Mouse (Mus musculus) liver, embryonic 12.5 days (tissue): ENCODE measurements around the gene Cd8a. TPM values are rescaled to one million over a fixed set of nuclear protein-coding genes. Genes with fewer than 3 reads are reported as not detected.

Experiments used
- ATAC-seq: fragments of 200-750 bp; cut with Nextera tagmentation; 2 replicates; pipeline ENCODE4 v1.8.0; 2017; ENCODE audit warnings: moderate number of reproducible peaks, mild to moderate bottlenecking, moderate library complexity
- H3K27ac ChIP-seq: fragments of 300-500 bp; sonication (generic); 2 replicates; pipeline ENCODE4 v1.5.1; 2016; ENCODE audit warnings: mild to moderate bottlenecking
- H3K27me3 ChIP-seq: fragments of 300-500 bp; sonication (generic); replicated peaks from 2 replicates; pipeline ENCODE4 v1.6.1; 2016; ENCODE audit warnings: mild to moderate bottlenecking, moderate library complexity
- H3K36me3 ChIP-seq: fragments of 300-500 bp; sonication (generic); 2 replicates; pipeline ENCODE4 v1.6.1; 2016; ENCODE audit warnings: mild to moderate bottlenecking, moderate library complexity
- H3K4me1 ChIP-seq: fragments of 300-500 bp; sonication (generic); 2 replicates; pipeline ENCODE4 v1.6.1; 2016
- H3K4me2 ChIP-seq: fragments of 300-500 bp; sonication (generic); 2 replicates; pipeline ENCODE4 v1.6.1; 2016; ENCODE audit warnings: mild to moderate bottlenecking, moderate library complexity
- H3K4me3 ChIP-seq: fragments of 300-500 bp; sonication (generic); 2 replicates; pipeline ENCODE4 v1.5.1; 2016; ENCODE audit warnings: mild to moderate bottlenecking, moderate library complexity
- H3K9ac ChIP-seq: fragments of 300-500 bp; sonication (generic); 2 replicates; pipeline ENCODE4 v1.6.1; 2016; ENCODE audit warnings: mild to moderate bottlenecking, moderate library complexity
- H3K9me3 ChIP-seq: fragments of 300-500 bp; sonication (generic); replicated peaks from 2 replicates; pipeline ENCODE4 v1.6.1; 2016; ENCODE audit warnings: mild to moderate bottlenecking, moderate library complexity
- WGBS: fragments of 180-500 bp; shearing (Covaris S2); methylation state at CpG from one replicate; pipeline ENCODE4 v1.1.7; 2016; ENCODE audit not compliant: insufficient replicate concordance; 5-methylcytosine and 5-hydroxymethylcytosine counted together
- polyA plus RNA-seq: library from polyadenylated mRNA; unstranded; fragments of >200 nt; fragmentation: Nextera tagmentation; extraction: Ambion mirVana; gene quantifications from 2 replicates; pipeline ENCODE4 v1.2.1, GENCODE M21; 2016

The Cd8a gene
- polyA plus RNA-seq, 1 experiment from 2014 or later, result not detected

DNA sequence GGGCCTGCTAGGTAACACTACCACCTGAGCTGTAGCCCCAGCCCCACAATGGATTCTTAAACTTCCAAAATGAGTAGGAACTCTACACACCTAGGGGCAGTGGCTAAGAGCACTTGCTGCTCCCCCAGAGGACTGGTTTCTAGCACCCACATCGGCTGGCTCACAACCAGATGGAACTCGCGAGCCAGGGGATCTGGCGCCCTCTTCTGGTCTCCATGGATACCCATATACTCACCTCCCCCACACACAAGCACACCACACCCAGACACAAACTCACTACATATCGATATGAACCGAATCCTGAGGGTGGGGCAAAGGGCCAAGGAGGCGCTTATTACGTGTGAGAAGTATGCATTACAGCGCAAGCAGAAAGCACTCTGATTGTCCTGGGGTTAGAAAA, 25.2 kb upstream of the Cd8a start:
- Histone ChIP-seq H3K27me3 (no peaks in the 10 kb centered on the region), H3K4me3 (no peak overlapping the region), H3K4me2 (no peak overlapping the region), H3K9me3 (no peaks in the 10 kb centered on the region; the same call in 1 of the 2 replicates), H3K9ac (no peak overlapping the region), H3K4me1 (no peaks in the 10 kb centered on the region), H3K36me3 (no peaks in the 10 kb centered on the region), H3K27ac (no peak overlapping the region)
- no peak for ATAC-seq
- WGBS, result 91% methylated on average over 9 of the region's 9 CpGs

DNA sequence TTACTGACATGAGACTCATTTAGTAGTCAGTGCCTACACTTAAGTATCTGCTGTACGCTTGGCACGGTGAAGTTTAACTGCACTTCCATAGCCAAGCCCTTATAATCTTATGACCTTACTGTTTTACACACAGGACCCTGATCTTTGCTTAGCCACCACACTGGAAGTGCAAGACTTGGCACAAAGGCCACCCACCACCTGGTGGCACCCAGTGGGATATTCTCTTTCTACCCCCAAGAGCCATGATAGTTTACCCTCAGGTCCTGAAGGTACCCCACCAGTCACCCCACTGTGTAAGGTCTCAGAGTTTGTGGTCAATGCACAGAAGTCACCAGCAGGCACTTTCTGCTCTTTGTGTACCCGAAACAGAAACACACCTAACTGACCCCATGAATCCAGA, 22.0 kb upstream of the Cd8a start:
- Histone ChIP-seq H3K27me3 (no peaks in the 10 kb centered on the region), H3K4me1 (no peaks in the 10 kb centered on the region), H3K27ac (no peak overlapping the region), H3K4me3 (no peak overlapping the region), H3K4me2 (no peak overlapping the region), H3K9me3 (no peaks in the 10 kb centered on the region; the same call in 1 of the 2 replicates), H3K9ac (no peak overlapping the region), H3K36me3 (no peaks in the 10 kb centered on the region)
- ATAC-seq, result no peak
- 79% methylated on average over 3 of the region's 3 CpGs for WGBS

- no peaks in the 10 kb centered on the region for H3K36me3 ChIP-seq
- H3K9ac ChIP-seq, result no peak overlapping the region
- no peak overlapping the region for H3K4me3 ChIP-seq
- H3K9me3 ChIP-seq, result no peaks in the 10 kb centered on the region; the same call in 1 of the 2 replicates
- no peak overlapping the region for H3K4me2 ChIP-seq
- no peak overlapping the region for H3K27ac ChIP-seq
- 77% methylated on average over 6 of the region's 6 CpGs for WGBS
- no peaks in the 10 kb centered on the region for H3K4me1 ChIP-seq
- H3K27me3 ChIP-seq, result no peaks in the 10 kb centered on the region
- ATAC-seq, result no peak
Measured at GRCm38 (mm10) chr6:71352201-71352600, 21.0 kb upstream of the Cd8a start.

GRCm38 (mm10) chr6:71352866-71353427, 20.3 kb upstream of the Cd8a start:
- 56% methylated on average over 10 of the region's 10 CpGs for WGBS
- Histone ChIP-seq H3K4me3 (no peak overlapping the region), H3K4me2 (no peak overlapping the region), H3K9me3 (no peaks in the 10 kb centered on the region; the same call in 1 of the 2 replicates), H3K4me1 (no peaks in the 10 kb centered on the region), H3K36me3 (no peaks in the 10 kb centered on the region), H3K27ac (no peak overlapping the region), H3K27me3 (no peaks in the 10 kb centered on the region), H3K9ac (no peak overlapping the region)
- no peak for ATAC-seq

- Histone ChIP-seq H3K27ac (no peak overlapping the region), H3K36me3 (no peaks in the 10 kb centered on the region), H3K9ac (no peak overlapping the region), H3K27me3 (no peaks in the 10 kb centered on the region), H3K4me2 (no peak overlapping the region), H3K9me3 (no peaks in the 10 kb centered on the region), H3K4me1 (no peaks in the 10 kb centered on the region), H3K4me3 (no peak overlapping the region)
- ATAC-seq, result no peak
- 68% methylated on average over 2 of the region's 2 CpGs for WGBS
Measured at GRCm38 (mm10) chr6:71353722-71354121, 19.5 kb upstream of the Cd8a start.

DNA sequence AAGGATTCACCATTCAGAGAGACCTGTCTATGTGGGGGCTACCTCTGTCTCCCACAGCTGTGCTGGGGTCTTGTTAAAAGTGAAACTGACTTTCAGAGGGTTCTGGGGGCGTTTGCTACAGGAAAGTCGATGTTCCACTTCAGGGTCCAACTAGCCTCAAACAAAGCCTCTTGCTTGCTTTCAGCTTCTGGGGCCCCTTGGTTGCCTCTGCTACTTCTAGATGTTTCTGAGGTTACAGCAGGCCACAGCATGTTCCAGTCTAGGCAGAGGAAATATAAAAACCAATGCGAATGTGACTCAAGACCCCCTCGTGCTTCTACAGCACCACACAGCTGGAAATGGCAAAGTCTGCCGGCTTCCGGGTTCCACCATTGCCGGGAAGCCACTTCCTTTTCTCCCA, 15.7 kb upstream of the Cd8a start:
- H3K27me3 ChIP-seq, result no peaks in the 10 kb centered on the region
- no peak overlapping the region for H3K27ac ChIP-seq
- ATAC-seq, result no peak
- H3K36me3 ChIP-seq, result no peaks in the 10 kb centered on the region
- H3K9ac ChIP-seq, result no peak overlapping the region
- H3K4me3 ChIP-seq, result no peak overlapping the region
- H3K4me2 ChIP-seq, result no peak overlapping the region
- no peaks in the 10 kb centered on the region for H3K4me1 ChIP-seq
- 74% methylated on average over 7 of the region's 7 CpGs for WGBS
- no peaks in the 10 kb centered on the region for H3K9me3 ChIP-seq

GRCm38 (mm10) chr6:71360221-71360620, 13.0 kb upstream of the Cd8a start:
- H3K4me1 ChIP-seq, result no peaks in the 10 kb centered on the region
- no peak overlapping the region for H3K27ac ChIP-seq
- H3K27me3 ChIP-seq, result no peaks in the 10 kb centered on the region
- no peaks in the 10 kb centered on the region for H3K9me3 ChIP-seq
- no peak overlapping the region for H3K4me3 ChIP-seq
- H3K4me2 ChIP-seq, result no peak overlapping the region
- no peak overlapping the region for H3K9ac ChIP-seq
- 66% methylated on average over 4 of the region's 4 CpGs for WGBS
- no peaks in the 10 kb centered on the region for H3K36me3 ChIP-seq
- ATAC-seq, result no peak

- no peak for ATAC-seq
- no peak overlapping the region for H3K9ac ChIP-seq
- H3K9me3 ChIP-seq, result no peaks in the 10 kb centered on the region
- no peaks in the 10 kb centered on the region for H3K27me3 ChIP-seq
- no peak overlapping the region for H3K4me2 ChIP-seq
- H3K27ac ChIP-seq, result no peak overlapping the region
- H3K4me1 ChIP-seq, result no peaks in the 10 kb centered on the region
- H3K36me3 ChIP-seq, result no peaks in the 10 kb centered on the region
- 33% methylated on average over 5 of the region's 5 CpGs for WGBS
- H3K4me3 ChIP-seq, result no peak overlapping the region
Measured at GRCm38 (mm10) chr6:71360751-71361150, 12.5 kb upstream of the Cd8a start.

DNA sequence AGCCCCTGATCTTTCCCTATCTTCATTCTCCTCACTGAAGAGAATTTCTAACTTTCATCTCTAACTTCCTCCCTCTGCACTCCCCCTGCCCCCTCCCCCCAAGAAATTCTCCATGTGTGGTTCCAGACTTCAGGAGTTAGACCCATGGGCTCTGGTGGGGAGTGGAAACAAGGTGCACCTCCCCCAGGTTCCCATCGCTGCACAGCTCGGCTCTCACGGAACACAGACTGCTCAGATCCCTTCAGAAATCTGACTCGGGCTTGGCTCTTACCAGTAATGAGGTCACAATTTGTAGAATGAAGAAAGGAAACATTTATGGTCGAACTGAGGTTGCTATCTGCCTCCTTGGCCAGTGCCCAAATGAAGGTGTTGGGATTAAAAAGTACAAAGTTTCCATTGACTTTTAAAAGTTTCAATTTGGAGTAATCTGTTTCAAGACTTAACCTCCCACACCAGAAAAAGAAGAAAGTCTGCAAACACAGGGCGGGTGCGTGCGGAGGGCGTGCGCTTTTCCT, 12.0 kb upstream of the Cd8a start:
- Histone ChIP-seq H3K27ac (no peak overlapping the region), H3K4me2 (no peak overlapping the region), H3K27me3 (no peaks in the 10 kb centered on the region), H3K9ac (no peak overlapping the region), H3K36me3 (no peaks in the 10 kb centered on the region), H3K4me1 (no peaks in the 10 kb centered on the region), H3K9me3 (no peaks in the 10 kb centered on the region), H3K4me3 (no peak overlapping the region)
- WGBS, result 74% methylated on average over 10 of the region's 10 CpGs
- no peak for ATAC-seq

DNA sequence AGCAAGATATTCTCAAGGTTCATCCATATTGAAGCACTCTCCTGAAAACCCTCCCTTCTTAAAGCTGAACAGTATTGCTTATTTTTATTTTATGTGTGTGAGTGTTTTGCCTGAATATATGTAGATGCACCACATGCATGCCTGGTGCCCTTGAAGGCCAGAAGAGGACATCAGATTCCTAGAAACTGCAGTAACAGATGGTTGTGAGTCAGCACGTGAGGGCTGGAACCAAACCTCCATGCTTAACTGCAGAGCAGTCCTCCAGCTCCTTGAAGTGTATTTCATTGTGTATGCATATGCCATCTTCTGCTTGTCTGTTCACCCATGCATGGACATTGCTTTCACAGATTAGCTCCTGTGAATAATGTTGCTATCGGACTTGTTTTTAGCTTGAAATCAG, 9.2 kb upstream of the Cd8a start:
- Histone ChIP-seq H3K9me3 (no peaks in the 10 kb centered on the region), H3K36me3 (no peaks in the 10 kb centered on the region), H3K27me3 (no peaks in the 10 kb centered on the region), H3K4me1 (no peaks in the 10 kb centered on the region), H3K9ac (no peak overlapping the region), H3K4me3 (no peak overlapping the region), H3K27ac (no peak overlapping the region), H3K4me2 (no peak overlapping the region)
- WGBS, result 56% methylated on average over 2 of the region's 2 CpGs
- no peak for ATAC-seq

GRCm38 (mm10) chr6:71369416-71369815, 3.8 kb upstream of the Cd8a start:
- Histone ChIP-seq H3K27me3 (no peaks in the 10 kb centered on the region), H3K4me1 (no peaks in the 10 kb centered on the region)

DNA sequence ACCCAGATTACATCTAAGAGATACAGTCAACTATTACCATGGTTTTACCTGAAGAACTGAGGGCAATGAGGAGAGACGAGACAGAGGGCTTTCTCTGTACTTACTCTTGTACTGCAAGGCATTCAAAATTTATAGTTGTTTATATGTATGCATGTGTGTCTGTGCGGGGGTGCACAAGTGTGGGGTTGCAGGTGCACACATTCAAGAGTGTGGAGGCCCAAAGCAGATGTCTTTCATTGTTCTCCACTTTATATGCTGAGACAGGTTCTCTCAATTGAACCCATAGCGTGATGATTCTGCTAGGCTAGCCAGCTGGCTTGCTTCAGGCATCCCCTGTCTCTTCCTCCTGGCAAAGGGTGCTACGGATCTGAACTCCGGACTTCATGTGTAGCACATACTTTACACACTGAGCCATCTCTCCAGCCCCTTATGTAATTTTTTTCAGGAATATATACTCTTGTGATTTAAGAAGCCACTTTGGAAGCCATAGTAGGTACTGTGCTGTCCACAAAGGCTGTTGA, 2.1 kb upstream of the Cd8a start:
- 79% methylated on average over 5 of the region's 5 CpGs for WGBS
- H3K9ac ChIP-seq, result no peak overlapping the region
- no peaks in the 10 kb centered on the region for H3K4me1 ChIP-seq
- H3K9me3 ChIP-seq, result no peaks in the 10 kb centered on the region
- H3K36me3 ChIP-seq, result no peaks in the 10 kb centered on the region
- H3K4me3 ChIP-seq, result no peak overlapping the region
- no peak overlapping the region for H3K27ac ChIP-seq
- no peaks in the 10 kb centered on the region for H3K27me3 ChIP-seq
- no peak for ATAC-seq
- H3K4me2 ChIP-seq, result no peak overlapping the region

More at GRCm38 (mm10) chr6:71369416-71369815, 3.8 kb upstream of the Cd8a start:
- ATAC-seq, result no peak
- Histone ChIP-seq H3K4me3 (no peak overlapping the region), H3K9me3 (no peaks in the 10 kb centered on the region), H3K9ac (no peak overlapping the region), H3K27ac (no peak overlapping the region), H3K4me2 (no peak overlapping the region), H3K36me3 (no peaks in the 10 kb centered on the region)
- 72% methylated on average over 6 of the region's 6 CpGs for WGBS
